Mouse (Mus musculus): ENCODE data around the gene Morn4.

- TF ChIP-seq CTCF (IDR thresholded peaks at IDR 0.05; ENCODE audit: control insufficient read depth, insufficient read depth, low read length) (no peak), POLR2A (IDR thresholded peaks at IDR 0.05; ENCODE audit: borderline replicate concordance, control insufficient read depth, low read depth, low read length) (no peak)
Observed at GRCm38 (mm10) chr19:42080469-42080868, 5.7 kb downstream of the Morn4 start.
